Mouse (Mus musculus) left cerebral cortex, adult 18-20 months (tissue): ENCODE measurements at regions not wholly inside any gene's neighbourhood (a gene's known extent, or its start where the extent isn't known, plus 50 kb on each side); places are given as distances from the start of the nearest gene placed in this dataset.

Experiments
- DNase-seq, 2 experiments: peaks; one replicate each; pipeline ENCODE4 v3.0.0; 2021 to 2022; ENCODE audit warnings: low spot score in 2 of 2, mixed read lengths in 1 of 2

DNA sequence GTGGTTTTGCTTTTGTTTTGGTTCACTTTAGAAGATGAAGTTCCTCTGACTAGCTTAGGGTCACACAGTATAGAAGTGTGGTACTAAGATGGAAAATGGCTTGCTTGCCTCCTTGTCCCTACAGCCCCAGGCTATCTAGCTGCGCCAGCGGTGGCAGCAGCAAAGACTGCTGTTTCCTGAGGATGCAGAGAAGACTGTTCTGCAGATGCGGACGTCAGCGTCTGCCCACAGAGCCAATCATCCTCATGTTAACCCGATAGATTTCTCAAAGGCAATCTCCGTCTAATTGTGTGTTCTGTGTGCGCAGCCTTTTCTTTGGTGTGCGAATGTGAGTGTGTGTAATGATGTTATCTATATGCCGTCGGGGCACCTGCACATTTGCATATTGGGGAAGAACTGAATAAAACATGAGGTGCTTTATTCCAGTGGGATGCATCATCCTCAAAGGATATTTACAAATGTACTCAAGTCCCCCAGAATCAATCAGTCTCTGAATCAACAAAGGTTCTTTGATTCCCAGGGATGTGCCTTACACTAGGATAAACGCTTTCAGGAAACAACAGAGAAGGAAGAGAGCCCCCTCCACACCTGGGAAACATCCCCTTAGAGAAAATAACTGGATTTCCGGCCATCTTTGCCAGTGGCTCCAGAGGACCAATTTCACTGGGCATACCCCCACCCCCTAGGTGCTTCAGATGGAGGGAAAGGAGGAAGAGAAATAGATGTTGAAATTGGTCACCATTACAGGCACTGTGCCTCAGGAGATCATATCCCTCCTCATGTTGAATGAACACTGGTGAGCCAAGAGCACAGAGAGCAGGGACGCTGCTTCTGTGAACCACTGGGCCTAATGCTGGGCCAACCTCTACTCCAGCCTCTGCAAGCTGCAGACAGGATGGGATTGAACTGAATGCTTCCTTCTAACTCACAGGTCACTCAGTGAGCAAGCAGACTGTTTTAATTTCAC is 409.7 kb upstream of the Plxna2 start:
- no peak for DNase-seq

GRCm38 (mm10) chr1:194197516-194197915 is 420.5 kb upstream of the Plxna2 start:
- DNase-seq = no peak

DNA sequence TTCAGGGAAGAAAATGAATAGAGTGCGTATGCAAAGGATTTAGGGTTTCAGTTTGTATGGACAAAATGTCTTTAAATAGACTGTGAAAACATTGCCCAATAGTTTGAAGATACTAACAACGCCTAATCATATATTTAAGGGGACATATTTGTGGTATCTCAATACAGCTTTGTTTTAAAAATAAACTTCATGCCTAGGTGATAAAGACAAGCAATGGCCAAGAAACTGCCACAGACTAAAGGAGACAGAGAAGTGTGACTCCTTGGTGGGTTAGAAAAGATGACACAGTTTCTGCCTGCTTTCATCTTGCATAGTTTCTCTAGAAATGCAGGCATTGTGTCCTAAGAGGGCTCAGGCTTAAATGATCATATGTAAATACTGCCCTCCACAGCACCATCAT is 435.7 kb upstream of the Plxna2 start:
- no peak for DNase-seq

GRCm38 (mm10) chr1:194161469-194161868 is 456.5 kb upstream of the Plxna2 start:
- no peak for DNase-seq

GRCm38 (mm10) chr1:194160761-194161461 is 457.1 kb upstream of the Plxna2 start:
- no peak for DNase-seq

DNA sequence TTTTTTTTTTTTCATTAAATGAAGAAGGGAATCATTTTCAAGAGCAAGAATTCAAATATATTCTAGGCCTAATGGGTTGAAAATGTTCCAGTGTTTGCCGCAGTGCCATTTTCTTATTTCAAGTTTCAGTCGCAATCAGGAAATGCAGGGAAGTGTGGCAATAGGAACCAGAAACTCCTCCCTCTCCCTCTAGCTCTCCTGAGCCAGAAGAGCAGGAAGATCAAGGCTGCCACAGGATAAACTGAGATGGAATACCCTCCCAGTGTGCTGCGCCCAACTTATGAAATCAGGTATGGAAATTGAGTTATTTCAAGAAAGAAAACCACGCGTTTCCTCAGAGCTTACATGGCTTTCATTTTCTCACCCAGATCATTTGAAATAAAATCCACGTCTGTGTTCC is 460.8 kb upstream of the Plxna2 start:
- no peak for DNase-seq

GRCm38 (mm10) chr1:194148416-194149364 is 469.3 kb upstream of the Plxna2 start:
- peak in 1 of 2 experiments; percentile 4 for DNase-seq

DNA sequence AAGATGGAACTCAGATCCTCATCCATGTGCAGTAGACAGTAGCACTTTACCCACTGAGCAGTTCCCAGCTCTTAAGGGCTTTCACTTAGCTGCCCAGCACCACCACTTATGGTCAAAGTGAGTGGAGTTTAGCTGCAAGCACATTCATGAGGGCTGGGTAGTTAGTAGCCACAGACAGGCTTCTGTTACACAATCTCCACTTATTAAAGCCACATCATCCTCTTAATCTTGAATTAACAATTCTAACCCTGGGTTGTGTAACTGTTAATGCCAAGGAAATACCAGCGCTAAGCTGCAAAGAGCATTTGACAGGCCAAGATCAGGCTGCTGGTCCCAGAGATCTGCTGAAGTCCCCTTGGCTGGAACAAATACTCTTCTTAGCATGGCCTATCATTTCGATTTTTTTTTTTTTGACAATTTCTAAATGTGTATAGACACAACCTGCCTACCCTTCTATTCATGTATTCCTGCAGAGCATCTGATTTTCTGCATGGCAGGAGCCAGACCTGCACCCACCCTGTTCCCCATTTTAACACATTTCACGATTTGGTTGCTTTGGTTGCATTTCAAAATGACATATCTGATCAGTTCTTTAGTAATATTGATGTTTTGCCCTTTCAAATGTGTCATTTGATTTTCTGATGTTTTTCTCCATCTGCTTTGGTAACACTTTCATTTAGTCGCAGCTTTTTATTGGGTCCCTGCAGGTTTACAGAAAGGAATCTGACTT is 500.2 kb upstream of the Plxna2 start:
- DNase-seq = no peak

DNA sequence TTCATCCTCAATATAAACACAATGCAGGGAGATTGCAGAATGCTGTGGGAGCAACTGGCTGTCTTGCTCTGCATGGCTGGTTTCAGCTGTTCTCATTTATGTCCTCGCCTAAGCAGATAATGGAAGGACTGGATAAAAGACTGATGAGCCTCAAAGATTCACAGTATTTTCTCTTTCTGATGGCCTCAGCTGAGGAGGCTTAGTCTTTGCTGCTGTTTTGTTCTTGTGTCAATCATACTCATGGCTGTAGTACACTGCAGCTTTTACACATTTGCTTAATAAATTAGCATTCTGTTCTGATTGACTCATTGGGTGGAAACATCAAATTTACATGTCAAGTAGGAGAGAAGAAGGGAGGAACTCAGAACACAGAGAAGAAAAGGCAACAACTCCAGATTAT is 503.6 kb upstream of the Plxna2 start:
- no peak for DNase-seq

GRCm38 (mm10) chr1:194111931-194112330 is 506.1 kb upstream of the Plxna2 start:
- no peak for DNase-seq

GRCm38 (mm10) chr1:194109172-194110071 is 508.6 kb upstream of the Plxna2 start:
- DNase-seq = no peak

GRCm38 (mm10) chr1:194108132-194108531 is 509.9 kb upstream of the Plxna2 start:
- DNase-seq = no peak

- DNase-seq = no peak
These were observed 510.6 kb upstream of the Plxna2 start for GRCm38 (mm10) chr1:194107271-194107938.

DNA sequence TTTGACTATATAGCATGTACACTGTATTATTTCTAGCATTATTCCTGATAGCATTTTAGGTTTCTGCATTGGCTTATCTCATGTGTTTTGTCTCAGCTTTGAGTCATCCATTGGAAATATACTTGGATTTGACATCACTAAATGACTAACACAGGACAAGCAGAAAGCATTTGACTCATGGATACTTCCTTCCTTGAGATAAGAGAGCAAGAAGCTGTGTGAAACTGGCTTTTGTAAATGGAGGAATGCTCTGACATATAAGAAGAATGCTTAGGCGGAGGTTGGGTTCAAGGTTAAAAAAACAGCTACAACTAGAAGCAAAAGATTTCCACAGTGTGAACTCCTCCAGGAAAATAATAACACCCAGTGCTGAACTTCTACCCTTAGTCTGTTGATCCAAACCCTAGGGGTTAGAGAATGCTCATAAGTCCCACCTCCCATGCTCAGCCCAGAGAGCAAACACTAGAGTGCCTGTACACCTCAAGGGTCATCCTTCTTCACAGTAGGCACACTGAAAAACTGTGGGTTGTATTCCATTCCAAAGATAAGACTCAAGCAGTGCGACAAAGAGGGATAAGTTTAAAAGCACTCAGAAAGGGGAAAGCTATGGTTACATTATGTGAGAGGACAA is 528.0 kb upstream of the Plxna2 start:
- no peak for DNase-seq

GRCm38 (mm10) chr1:194058512-194058911 is 559.5 kb upstream of the Plxna2 start:
- no peak for DNase-seq

GRCm38 (mm10) chr1:194056544-194056943 is 561.5 kb upstream of the Plxna2 start:
- no peak for DNase-seq

GRCm38 (mm10) chr1:194049746-194050351 is 568.2 kb upstream of the Plxna2 start:
- peak; percentile 22 to 36 for DNase-seq
